Mouse (Mus musculus) layer of hippocampus, postnatal 10 days (tissue): ENCODE results near the gene Nrxn2. TPM values are rescaled to one million over a fixed set of nuclear protein-coding genes. Genes with fewer than 3 reads are reported as not detected.

Experiments
- DNase-seq, 2 experiments: peaks; one replicate each; pipeline ENCODE4 v3.0.0; 2021; ENCODE audit warnings: low spot score in 2 of 2
- total RNA-seq, 2 experiments: library from RNA; stranded (reverse); gene quantifications; 2 replicates each; pipeline ENCODE4 v1.2.3; 2021

Gene Nrxn2
- total RNA-seq, 2 experiments from 2014 or later, result 683 to 691 TPM

- DNase-seq, result peak; percentile 81 to 83
Measured at GRCm38 (mm10) chr19:6492124-6492523, 73.6 kb downstream of the Nrxn2 start.

GRCm38 (mm10) chr19:6493219-6493618, 74.7 kb downstream of the Nrxn2 start:
- peak in 1 of 2 experiments; percentile 11 for DNase-seq

DNA sequence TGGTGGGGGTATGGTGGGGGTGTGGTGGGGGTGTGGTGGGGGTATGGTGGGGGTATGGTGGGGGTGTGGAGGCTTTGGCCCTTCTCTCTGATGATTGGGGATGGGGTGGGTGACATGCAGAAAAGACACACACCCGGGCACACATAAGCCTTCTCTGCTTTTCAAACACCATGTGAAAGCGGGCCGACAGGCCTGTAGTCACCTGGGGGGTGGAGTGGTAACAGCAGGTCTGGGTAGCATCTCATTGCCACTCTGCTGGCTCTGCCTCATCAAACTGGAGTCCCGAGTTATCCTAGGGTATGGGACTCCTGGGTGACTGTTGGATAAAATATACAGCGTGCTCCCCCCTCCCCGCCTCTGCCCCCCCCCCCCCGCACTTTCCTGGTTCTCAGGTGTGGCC, 75.5 kb downstream of the Nrxn2 start:
- DNase-seq, result no peak

DNA sequence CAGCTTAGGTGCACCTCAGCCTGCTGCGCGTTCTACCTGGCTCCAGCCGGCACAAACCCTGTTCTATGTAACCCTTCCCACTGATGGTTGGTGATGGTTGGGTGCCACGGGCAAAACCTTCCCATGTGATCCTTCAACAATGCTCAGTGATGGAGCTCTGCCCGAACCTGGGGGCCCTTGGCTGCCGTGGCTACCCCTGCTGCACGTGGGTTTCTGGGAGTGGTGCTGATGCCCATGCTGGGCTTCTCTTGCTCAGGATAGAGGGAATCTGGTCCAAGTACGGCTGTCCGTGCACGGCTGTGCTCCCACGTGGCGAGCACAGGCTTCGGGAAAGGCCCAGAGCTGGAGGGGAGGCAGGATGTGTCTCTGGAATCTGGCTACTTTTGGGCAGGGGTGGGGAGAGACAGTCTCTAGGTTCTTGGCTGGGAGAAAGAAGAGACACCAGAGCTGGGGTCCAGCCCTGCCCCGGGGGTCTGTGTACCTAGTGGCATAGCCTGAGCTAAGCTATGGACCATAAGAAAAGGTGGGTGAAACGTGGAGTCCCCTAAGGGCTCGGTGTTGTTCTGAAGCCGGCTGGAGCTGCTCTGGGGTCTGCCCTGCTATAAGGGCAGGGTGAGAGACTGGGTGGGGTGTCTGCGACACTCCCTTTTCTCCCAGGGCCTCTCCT, 76.1 kb downstream of the Nrxn2 start:
- no peak for DNase-seq

DNA sequence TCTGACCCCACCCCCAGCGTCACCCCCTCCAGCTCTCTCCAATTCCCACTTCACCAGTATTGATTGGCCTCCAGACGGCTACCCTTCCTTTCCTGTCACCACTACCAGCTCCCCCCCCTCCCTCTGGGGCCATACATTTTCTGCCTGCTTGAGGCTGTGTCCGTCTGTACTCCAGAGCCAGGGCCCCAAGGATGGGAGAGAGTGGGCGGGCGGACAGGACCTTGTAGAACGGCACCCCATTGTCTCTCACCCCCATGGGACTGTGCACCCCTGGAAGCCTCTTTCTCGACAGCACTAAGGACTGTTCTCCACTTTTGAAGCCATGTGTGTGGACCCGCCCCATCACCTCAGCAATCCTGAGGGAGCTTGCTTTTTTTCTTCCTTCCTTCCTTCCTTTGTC, 77.2 kb downstream of the Nrxn2 start:
- DNase-seq, result no peak

DNA sequence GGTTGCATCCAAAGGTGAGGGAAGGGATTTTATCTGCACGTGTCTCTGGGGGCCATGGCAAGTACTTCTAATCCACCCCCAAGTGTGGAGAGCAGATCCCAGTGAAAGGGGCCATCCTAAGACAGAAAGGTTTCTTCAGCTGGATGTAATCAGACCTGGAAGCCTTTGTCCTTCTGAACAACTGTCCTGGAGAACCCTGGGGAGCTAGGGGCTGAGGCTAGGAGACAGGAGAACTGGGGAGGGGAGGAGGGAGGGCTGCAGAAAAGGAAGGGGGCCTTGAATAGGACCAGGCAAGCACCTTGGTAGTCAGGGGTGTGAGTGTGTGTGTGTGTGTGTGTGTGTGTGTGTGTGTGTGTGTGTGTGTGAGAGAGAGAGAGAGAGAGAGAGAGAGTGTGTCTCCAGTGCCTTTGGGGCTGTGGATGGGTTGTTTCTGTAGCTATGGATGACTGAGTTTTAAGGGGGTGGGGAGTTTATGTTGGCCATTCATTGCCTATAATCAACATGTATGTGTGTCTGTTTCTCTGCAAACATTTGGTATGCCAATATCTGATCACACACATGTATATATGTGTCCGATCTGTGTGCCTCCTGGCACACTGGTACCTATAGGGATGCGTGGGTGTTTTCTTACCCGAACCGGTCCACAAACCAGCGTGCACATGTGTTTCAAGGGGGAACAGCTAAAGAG, 78.1 kb downstream of the Nrxn2 start:
- DNase-seq, result no peak

DNA sequence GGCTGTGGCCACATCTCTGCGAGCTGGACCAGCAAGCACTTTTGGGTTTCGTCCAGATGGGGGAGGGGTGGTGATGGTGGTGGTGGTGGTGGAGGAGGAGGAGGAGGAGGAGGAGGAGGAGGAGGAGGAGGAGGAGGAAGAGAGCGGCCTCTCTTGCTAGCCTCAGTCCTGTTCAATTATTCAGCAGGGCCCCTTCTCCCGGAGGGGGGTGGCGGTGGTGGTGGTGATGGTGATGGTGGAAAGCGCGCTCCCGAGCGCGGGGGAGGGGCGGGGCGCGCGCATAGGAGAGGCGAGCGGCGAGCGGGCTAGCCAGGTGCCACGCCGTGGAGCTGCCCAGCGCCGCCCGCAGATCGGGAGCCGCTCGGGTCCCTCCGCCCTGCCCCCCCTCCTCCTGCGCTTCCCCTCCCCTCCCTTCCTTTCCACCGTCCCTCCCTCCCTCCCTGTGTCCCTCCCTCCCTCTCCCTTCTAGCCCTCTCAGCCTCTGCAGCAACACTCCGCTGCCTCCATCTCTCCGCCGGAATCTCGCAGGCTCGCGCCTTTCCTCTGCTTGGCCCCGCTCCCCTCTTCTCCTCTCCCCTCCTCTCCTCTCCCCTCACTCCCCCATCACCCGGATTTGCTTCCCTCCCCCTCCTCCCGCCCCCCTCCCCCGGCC, 78.7 kb downstream of the Nrxn2 start:
- peak; percentile 78 to 83 for DNase-seq

DNA sequence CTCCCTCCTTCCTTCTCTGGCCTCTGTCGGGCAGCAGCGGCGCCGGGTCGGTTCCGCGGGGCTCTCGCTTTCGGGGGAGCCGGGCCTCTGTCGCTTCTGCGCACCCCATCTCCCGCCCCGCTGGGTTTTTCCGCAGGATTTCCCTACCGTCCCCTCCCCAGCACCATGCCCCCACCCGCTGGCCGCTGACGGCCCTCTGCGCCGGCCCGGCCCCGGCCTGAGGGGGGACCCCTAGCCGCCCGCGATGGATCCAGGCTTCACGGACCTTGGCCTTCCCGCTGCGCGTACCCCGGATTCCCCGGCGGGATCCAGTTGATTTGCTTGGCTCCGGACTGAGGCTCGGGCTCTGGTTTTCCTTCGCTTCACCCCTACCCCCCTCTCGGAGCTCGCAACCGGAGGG, 79.3 kb downstream of the Nrxn2 start:
- peak; percentile 50 to 61 for DNase-seq

GRCm38 (mm10) chr19:6498350-6499131, 80.0 kb downstream of the Nrxn2 start:
- DNase-seq, result peak in 1 of 2 experiments; percentile 56

DNA sequence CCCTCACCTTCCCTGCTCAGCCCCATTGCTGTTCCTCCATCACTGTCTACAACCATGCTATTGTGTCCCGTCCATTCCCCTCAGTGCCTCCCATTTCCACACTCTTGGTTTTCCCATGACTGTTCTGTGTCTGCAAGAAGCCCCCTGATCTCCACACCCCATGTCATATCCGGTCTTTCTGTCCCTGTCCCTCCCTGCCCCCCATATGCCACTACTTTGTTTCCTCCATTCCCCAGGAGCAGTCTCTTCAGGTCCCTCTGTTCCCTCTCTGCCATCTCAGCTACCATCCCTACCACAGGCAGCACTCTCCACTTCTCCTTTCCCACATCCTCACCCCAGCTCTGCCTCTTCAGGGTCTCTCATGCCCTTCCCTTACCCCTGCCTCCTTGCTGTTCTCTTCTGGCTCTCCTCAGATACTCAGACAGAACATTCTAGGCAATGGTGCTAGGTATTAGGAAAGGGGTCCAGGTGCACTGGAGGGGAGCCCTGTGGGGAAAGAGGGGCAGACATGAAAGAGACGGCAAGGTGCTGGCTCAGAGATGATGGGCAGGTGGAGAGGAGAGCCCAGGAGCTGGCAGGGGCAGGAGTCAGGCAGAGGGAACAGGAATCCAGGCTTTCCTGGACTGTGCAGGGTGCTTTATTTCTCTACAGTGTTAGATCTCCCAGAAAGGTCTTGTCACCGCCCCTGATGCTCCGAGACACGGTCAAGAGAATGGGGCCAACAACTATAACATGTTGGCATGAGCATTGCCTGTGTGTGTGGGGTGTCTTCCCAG, 81.5 kb downstream of the Nrxn2 start:
- DNase-seq, result no peak

DNA sequence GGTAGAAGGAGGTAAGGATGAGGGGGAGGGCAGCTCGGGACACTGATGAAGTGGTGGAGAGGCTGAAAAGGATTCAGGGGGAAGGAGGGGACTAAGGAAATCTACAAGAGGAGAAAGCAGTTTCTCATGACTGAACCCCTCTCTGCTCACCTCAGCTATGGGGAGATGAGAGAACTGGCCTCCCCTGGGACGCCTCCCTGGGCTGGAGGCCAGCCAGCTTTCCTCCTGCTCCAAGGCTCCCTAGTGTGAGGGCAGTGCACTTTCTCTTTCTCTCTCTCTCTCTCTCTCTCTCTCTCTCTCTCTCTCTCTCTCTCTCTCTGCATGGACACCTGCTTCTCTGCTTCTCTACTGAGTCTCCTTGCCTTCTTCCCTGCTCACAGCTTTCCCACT, 82.1 kb downstream of the Nrxn2 start:
- DNase-seq, result no peak

DNA sequence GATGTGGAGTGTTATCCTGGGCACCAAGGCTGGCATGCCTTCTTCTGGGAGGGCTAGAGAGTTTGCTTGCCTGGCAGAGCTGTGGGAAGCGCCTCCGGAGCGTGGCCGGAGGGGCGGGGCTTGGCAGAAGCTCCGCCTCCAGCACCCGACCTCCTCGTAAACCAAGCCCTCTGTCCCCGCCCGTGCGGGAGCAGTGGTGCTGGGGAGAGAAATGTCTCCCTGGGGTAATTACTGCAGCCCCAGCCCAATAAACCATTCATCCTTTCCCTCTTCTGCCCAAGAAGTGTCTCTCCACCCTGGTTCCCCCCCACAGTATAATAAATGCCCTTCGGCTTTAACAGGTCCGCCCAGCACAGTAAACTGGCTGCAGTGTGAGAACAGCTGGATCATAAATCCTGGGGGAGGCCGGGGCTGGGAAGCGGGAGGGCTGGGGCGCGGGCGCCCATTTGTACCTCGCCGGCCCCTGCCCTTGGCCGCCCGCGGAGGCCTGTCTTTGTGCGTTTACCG, 83.6 kb downstream of the Nrxn2 start:
- DNase-seq, result peak; percentile 69 to 85

DNA sequence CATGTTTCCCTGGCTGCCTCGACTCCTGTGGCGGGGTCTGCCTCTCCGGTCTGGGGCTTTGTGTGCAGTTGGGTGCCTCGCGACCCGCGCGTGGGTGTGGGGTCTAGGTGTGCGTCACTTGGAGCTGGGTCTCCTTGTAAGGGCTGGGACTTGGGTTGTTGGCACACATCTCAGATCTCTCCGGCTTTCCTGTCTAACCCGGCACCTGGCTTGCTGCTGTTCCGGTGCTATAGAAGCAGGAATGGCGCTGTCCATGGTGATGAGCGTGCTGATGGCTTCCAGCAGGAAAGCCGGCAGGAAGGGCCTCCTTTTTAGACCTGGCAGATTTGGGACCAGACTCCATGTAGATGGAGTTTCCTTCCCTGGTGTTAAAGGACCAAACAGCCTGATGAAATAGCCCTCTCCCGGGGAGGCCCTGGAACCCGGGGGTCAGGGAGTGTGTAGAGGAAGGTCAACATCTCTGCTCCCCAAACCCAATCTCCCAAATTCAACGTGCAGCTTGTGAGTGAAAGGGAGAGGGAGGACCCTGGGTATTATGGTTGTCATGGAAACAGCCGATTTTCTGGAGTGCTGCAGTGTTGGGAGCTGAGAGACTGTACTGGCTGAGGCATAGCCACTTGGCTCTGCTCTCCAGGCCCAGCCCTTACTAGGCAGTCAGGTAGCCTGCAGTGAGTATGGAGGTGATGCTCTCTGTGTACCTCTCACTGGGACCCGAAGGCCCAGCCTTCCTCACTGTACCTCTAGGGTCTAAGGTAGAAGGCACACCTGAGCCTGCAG, 84.2 kb downstream of the Nrxn2 start:
- peak in 1 of 2 experiments; percentile 52 for DNase-seq

DNA sequence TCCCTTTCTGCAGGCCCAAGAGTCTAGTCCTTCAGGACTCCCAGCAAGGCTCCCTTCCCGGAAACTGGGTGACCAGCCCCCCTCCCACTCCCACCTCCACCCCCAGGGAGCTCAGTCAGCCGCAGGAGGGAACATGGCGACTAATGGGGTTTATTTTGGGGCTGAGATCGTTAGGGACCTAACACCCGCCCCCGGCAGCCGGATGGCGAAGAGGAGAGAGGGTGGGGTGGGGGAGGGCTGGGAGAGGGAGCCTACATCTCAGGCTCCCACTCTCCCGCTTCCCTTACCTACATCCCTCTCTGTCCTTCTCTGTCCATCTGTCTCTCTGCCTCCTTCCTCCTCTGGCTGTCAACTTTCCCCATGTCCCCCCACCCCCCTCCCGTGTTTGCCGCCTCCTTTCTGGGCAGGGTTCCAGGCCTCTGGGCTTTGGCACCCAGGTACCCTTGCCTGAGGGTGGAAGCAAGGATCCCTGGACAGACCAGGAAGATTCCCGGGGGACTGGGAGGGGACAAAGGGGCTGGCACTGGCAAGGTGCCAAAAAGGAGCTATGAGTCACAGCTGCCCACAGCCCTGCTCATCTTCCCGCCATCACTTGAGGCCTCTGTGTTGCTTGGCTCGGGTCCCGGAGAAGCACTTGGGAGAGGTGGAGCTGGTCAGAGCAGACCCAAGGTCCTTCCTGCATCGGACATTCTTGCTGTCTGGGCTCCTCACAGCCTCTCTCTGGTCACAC, 85.6 kb downstream of the Nrxn2 start:
- peak; percentile 56 to 70 for DNase-seq

- DNase-seq, result no peak
Measured at GRCm38 (mm10) chr19:6504656-6505045, 86.1 kb downstream of the Nrxn2 start.

GRCm38 (mm10) chr19:6507393-6507792, 88.9 kb downstream of the Nrxn2 start:
- DNase-seq, result no peak

- DNase-seq, result no peak
Measured at GRCm38 (mm10) chr19:6509881-6510280, 91.3 kb downstream of the Nrxn2 start.

DNA sequence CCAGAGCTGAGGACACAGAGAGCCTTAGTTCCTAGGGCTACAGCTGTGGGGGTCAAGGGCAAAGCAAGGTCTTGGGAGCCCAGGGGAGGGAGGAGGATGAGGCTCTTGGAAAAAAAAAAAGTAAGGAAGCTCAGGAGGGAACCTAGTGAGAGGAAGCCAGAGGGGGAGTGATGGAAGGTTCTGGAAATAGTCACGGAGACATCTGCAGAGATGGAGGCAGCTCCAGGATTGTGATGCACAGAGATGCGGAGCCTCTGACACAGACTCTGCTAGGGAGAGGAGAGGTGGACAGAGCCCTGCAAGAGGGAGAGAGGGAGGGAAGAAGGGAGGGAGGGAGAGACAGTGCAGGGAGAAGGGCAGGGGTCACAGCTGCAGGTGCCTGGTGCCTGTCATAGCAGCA, 92.0 kb downstream of the Nrxn2 start:
- no peak for DNase-seq
